Mouse (Mus musculus) hindbrain, embryonic 16.5 days (tissue): ENCODE data around the gene Chka. TPM values are rescaled to one million over a fixed set of nuclear protein-coding genes. Genes with fewer than 3 reads are reported as not detected.

Experiments
- ATAC-seq: fragments of 200-750 bp; cut with Nextera tagmentation; 2 replicates; pipeline ENCODE4 v1.8.0; 2017; ENCODE audit warnings: moderate TSS enrichment, moderate library complexity
- H3K27ac ChIP-seq: fragments of 300-500 bp; sonication (generic); 2 replicates; pipeline ENCODE4 v1.5.1; 2014; ENCODE audit warnings: low read depth, mild to moderate bottlenecking, control low read depth, low read length, moderate library complexity
- H3K27me3 ChIP-seq: fragments of 300-500 bp; sonication (generic); replicated peaks from 2 replicates; pipeline ENCODE4 v1.6.1; 2014; ENCODE audit warnings: low read length; ENCODE audit not compliant: control insufficient read depth, insufficient read depth
- H3K36me3 ChIP-seq: fragments of 300-500 bp; sonication (generic); 2 replicates; pipeline ENCODE4 v1.6.1; 2014; ENCODE audit warnings: mild to moderate bottlenecking, low read length, moderate library complexity, mixed read lengths; ENCODE audit not compliant: control insufficient read depth, insufficient read depth
- H3K4me1 ChIP-seq: fragments of 300-500 bp; sonication (generic); 2 replicates; pipeline ENCODE4 v1.6.1; 2014; ENCODE audit warnings: low read depth, low read length; ENCODE audit not compliant: control insufficient read depth, insufficient read depth
- H3K4me2 ChIP-seq: fragments of 300-500 bp; sonication (generic); 2 replicates; pipeline ENCODE4 v1.6.1; 2014; ENCODE audit warnings: mild to moderate bottlenecking, low read length, control low read depth, moderate library complexity
- H3K4me3 ChIP-seq: fragments of 300-500 bp; sonication (generic); 2 replicates; pipeline ENCODE4 v1.5.1; 2014; ENCODE audit warnings: mild to moderate bottlenecking, low read length, control low read depth, moderate library complexity
- H3K9ac ChIP-seq: fragments of 300-500 bp; sonication (generic); 2 replicates; pipeline ENCODE4 v1.6.1; 2014; ENCODE audit warnings: low read depth, mild to moderate bottlenecking, control low read depth, low read length, moderate library complexity
- H3K9me3 ChIP-seq: fragments of 300-500 bp; sonication (generic); 2 replicates; pipeline ENCODE4 v1.6.1; 2014; ENCODE audit warnings: mild to moderate bottlenecking, low read length, moderate library complexity; ENCODE audit not compliant: control insufficient read depth
- WGBS: fragments of 180-500 bp; shearing (Covaris S2); extraction: QIAGEN DNeasy Blood & Tissue Kit; methylation state at CpG from one replicate; pipeline ENCODE4 v1.1.7; 2014; 5-methylcytosine and 5-hydroxymethylcytosine counted together
- polyA plus RNA-seq: library from polyadenylated mRNA; unstranded; fragments of >200 nt; fragmentation: Nextera tagmentation; extraction: Ambion mirVana; gene quantifications from 2 replicates; pipeline ENCODE4 v1.2.1, GENCODE M21; 2015

Gene Chka
- polyA plus RNA-seq, 1 experiment from 2014 or later = 56.3 TPM

GRCm38 (mm10) chr19:3893545-3894116, 42.1 kb downstream of the Chka start:
- WGBS = 89% methylated on average over 4 of the region's 4 CpGs
- Histone ChIP-seq H3K27me3 (no peaks in the 10 kb centered on the region), H3K36me3 (peaks cover 33% of the 10 kb centered on the region), H3K9ac (no peak overlapping the region), H3K27ac (no peak overlapping the region), H3K4me2 (no peak overlapping the region), H3K9me3 (no peaks in the 10 kb centered on the region), H3K4me1 (peaks cover 3% of the 10 kb centered on the region), H3K4me3 (no peak overlapping the region)
- no peak for ATAC-seq

GRCm38 (mm10) chr19:3894294-3894693, 42.7 kb downstream of the Chka start:
- 92% methylated on average over 2 of the region's 2 CpGs for WGBS
- ATAC-seq = no peak
- Histone ChIP-seq H3K27me3 (no peaks in the 10 kb centered on the region), H3K4me1 (peaks cover 3% of the 10 kb centered on the region), H3K9me3 (no peaks in the 10 kb centered on the region), H3K4me3 (no peak overlapping the region), H3K4me2 (no peak overlapping the region), H3K27ac (peak overlapping the region; percentile 60; the same call in 1 of the 2 replicates), H3K36me3 (peaks cover 31% of the 10 kb centered on the region), H3K9ac (no peak overlapping the region)

- ATAC-seq = peak; percentile 91
- Histone ChIP-seq H3K27me3 (no peaks in the 10 kb centered on the region), H3K9ac (no peak overlapping the region), H3K4me2 (no peak overlapping the region), H3K36me3 (peaks cover 31% of the 10 kb centered on the region), H3K4me1 (peaks cover 3% of the 10 kb centered on the region), H3K9me3 (no peaks in the 10 kb centered on the region), H3K4me3 (no peak overlapping the region), H3K27ac (peak overlapping the region; percentile 74; the same call in 1 of the 2 replicates)
- 9% methylated on average over 3 of the region's 3 CpGs for WGBS
Measured at GRCm38 (mm10) chr19:3895171-3895631, 43.6 kb downstream of the Chka start.

- H3K4me3 ChIP-seq = no peak overlapping the region
- no peak overlapping the region for H3K9ac ChIP-seq
- peaks cover 3% of the 10 kb centered on the region for H3K4me1 ChIP-seq
- no peaks in the 10 kb centered on the region for H3K27me3 ChIP-seq
- no peak for ATAC-seq
- peaks cover 26% of the 10 kb centered on the region for H3K36me3 ChIP-seq
- no peak overlapping the region for H3K4me2 ChIP-seq
- H3K27ac ChIP-seq = peak overlapping the region; percentile 74
- no peaks in the 10 kb centered on the region for H3K9me3 ChIP-seq
- WGBS = 92% methylated on average over 10 of the region's 10 CpGs
Measured at GRCm38 (mm10) chr19:3896208-3896607, 44.6 kb downstream of the Chka start.

GRCm38 (mm10) chr19:3897557-3897956, 46.0 kb downstream of the Chka start:
- H3K27me3 ChIP-seq = no peaks in the 10 kb centered on the region
- no peak overlapping the region for H3K4me2 ChIP-seq
- H3K36me3 ChIP-seq = peaks cover 25% of the 10 kb centered on the region
- H3K4me1 ChIP-seq = peaks cover 3% of the 10 kb centered on the region
- no peak overlapping the region for H3K27ac ChIP-seq
- ATAC-seq = no peak
- WGBS = 88% methylated on average over 5 of the region's 5 CpGs
- H3K4me3 ChIP-seq = no peak overlapping the region
- H3K9me3 ChIP-seq = no peaks in the 10 kb centered on the region
- H3K9ac ChIP-seq = no peak overlapping the region

GRCm38 (mm10) chr19:3898952-3899351, 47.4 kb downstream of the Chka start:
- Histone ChIP-seq H3K27ac (no peak overlapping the region), H3K4me2 (no peak overlapping the region), H3K4me1 (peaks cover 3% of the 10 kb centered on the region), H3K9me3 (no peaks in the 10 kb centered on the region), H3K4me3 (no peak overlapping the region), H3K36me3 (peaks cover 14% of the 10 kb centered on the region), H3K27me3 (no peaks in the 10 kb centered on the region), H3K9ac (no peak overlapping the region)
- no peak for ATAC-seq
- 86% methylated on average over 7 of the region's 7 CpGs for WGBS

- H3K4me2 ChIP-seq = no peak overlapping the region
- H3K27me3 ChIP-seq = no peaks in the 10 kb centered on the region
- no peak overlapping the region for H3K4me3 ChIP-seq
- H3K9me3 ChIP-seq = no peaks in the 10 kb centered on the region
- H3K27ac ChIP-seq = no peak overlapping the region
- peaks cover 8% of the 10 kb centered on the region; the same call in 1 of the 2 replicates for H3K36me3 ChIP-seq
- no peak overlapping the region for H3K9ac ChIP-seq
- ATAC-seq = no peak
- peaks cover 3% of the 10 kb centered on the region for H3K4me1 ChIP-seq
- 97% methylated on average over 4 of the region's 4 CpGs for WGBS
Measured at GRCm38 (mm10) chr19:3899618-3900017, 48.0 kb downstream of the Chka start.

GRCm38 (mm10) chr19:3902966-3903365, 51.4 kb downstream of the Chka start:
- no peaks in the 10 kb centered on the region for H3K36me3 ChIP-seq
- peaks cover 6% of the 10 kb centered on the region; the same call in 1 of the 2 replicates for H3K4me1 ChIP-seq
- no peaks in the 10 kb centered on the region for H3K27me3 ChIP-seq
- no peak overlapping the region for H3K27ac ChIP-seq
- H3K9ac ChIP-seq = no peak overlapping the region
- no peaks in the 10 kb centered on the region for H3K9me3 ChIP-seq
- H3K4me3 ChIP-seq = no peak overlapping the region
- H3K4me2 ChIP-seq = no peak overlapping the region
- no peak for ATAC-seq
- WGBS = 78% methylated on average over 12 of the region's 12 CpGs

GRCm38 (mm10) chr19:3903648-3904362, 52.2 kb downstream of the Chka start:
- Histone ChIP-seq H3K9me3 (no peaks in the 10 kb centered on the region), H3K36me3 (peaks cover 2% of the 10 kb centered on the region), H3K4me2 (no peak overlapping the region), H3K4me3 (no peak overlapping the region), H3K9ac (no peak overlapping the region), H3K27ac (no peak overlapping the region), H3K27me3 (no peaks in the 10 kb centered on the region), H3K4me1 (peaks cover 6% of the 10 kb centered on the region; the same call in 1 of the 2 replicates)
- 71% methylated on average over 25 of the region's 25 CpGs for WGBS
- ATAC-seq = no peak
